Mouse (Mus musculus) megakaryocyte-erythroid progenitor cell, adult 5-6 weeks (primary cell): ENCODE results near the gene Scn5a. TPM values are rescaled to one million over a fixed set of nuclear protein-coding genes. Genes with fewer than 3 reads are reported as not detected.

ENCODE experiments used
- ATAC-seq: replicated peaks from 2 replicates; pipeline ENCODE4 v1.8.0; 2016; ENCODE audit warnings: mild to moderate bottlenecking, inconsistent platforms; ENCODE audit not compliant: severe bottlenecking, poor library complexity, low FRiP score, low TSS enrichment
- total RNA-seq, 2 experiments: library from RNA; stranded (forward) in 1 of 2; stranded (reverse) in 1 of 2; fragments of 200-1000, 215-1000 nt in 1 of 2; fragments of >200 nt in 1 of 2; fragmentation: Nextera tagmentation in 1 of 2; gene quantifications; 2 replicates each; pipeline ENCODE4 v1.2.3; 2014 to 2017

Scn5a gene
- total RNA-seq, 2 experiments from 2014 or later = not detected

DNA sequence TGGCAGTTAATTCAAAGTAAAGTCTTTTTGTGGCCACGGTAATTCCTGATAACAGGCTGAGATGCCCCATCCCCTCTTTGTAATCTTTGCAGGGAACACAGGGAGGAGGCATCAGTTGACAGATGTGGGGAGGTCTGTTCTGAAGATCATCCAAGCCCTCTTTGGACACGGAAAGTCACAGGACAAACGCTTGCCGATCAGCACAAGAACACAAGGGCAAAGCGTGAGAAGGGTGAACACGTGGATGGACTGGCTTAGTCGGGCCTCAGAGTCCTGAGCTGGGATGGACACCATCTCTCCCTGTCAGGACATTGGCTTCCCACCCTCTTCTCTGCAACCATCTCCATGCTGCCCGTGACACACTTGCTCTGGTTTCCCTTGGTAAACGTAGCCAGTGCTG lies 63.4 kb downstream of the Scn5a start:
- ATAC-seq = no peak

- no peak for ATAC-seq
These were observed 63.8 kb downstream of the Scn5a start for GRCm38 (mm10) chr9:119514986-119515385.

GRCm38 (mm10) chr9:119513816-119514215 lies 65.0 kb downstream of the Scn5a start:
- ATAC-seq = no peak

GRCm38 (mm10) chr9:119512993-119513392 lies 65.8 kb downstream of the Scn5a start:
- no peak for ATAC-seq

- ATAC-seq = no peak
These were observed 67.9 kb downstream of the Scn5a start for GRCm38 (mm10) chr9:119510902-119511301.

- no peak for ATAC-seq
These were observed 73.7 kb downstream of the Scn5a start for GRCm38 (mm10) chr9:119504981-119505658.

GRCm38 (mm10) chr9:119503613-119504012 lies 75.2 kb downstream of the Scn5a start:
- no peak for ATAC-seq

GRCm38 (mm10) chr9:119498885-119499284 lies 79.9 kb downstream of the Scn5a start:
- ATAC-seq = no peak

GRCm38 (mm10) chr9:119498247-119498607 lies 80.6 kb downstream of the Scn5a start:
- ATAC-seq = no peak

- ATAC-seq = no peak
These were observed 81.1 kb downstream of the Scn5a start for GRCm38 (mm10) chr9:119497546-119498246.

- no peak for ATAC-seq
These were observed 81.9 kb downstream of the Scn5a start for GRCm38 (mm10) chr9:119496960-119497359.

DNA sequence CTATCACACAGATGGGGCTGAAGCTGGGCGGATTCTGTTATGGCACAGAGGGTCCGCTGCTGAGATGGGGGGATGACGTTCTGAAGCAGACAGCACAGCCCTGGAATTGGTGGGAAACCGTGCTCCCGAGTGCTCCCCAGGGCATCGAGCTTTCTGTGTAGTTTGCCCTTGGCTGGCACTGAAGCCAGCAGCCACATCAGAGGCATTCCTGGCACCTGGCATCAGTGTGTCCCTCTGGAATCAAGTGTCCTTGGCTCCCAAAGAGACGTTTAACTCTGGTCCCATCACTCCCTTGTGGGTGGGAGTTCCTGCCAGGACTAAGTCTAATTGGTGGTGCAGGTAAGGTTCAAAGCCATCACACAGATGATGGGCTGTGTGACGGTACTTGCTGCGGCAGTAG lies 82.5 kb downstream of the Scn5a start:
- ATAC-seq = no peak

GRCm38 (mm10) chr9:119484868-119485267 lies 93.9 kb downstream of the Scn5a start:
- no peak for ATAC-seq

DNA sequence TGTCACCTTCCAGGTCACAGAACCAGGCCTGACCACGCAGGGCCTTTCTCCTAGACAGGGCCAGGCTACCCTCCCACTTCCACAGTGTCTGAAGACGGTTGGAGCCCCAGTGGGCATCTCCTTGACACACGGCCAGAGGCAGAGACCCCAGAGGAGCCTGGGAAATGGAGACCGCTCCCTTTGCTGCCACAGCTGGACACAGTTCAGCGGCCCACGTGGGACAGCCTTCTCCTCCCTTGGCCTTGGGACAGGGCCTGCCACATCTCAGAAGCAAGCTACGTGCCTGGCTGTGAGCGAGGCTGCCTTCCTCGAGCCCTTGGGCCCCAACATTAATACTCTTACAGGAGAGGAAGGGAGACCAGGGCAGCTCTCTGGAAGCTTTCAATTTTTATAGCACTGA lies 94.4 kb downstream of the Scn5a start:
- ATAC-seq = 0 out of 2 replicates have a peak, but pooled peaks have one; percentile 23

DNA sequence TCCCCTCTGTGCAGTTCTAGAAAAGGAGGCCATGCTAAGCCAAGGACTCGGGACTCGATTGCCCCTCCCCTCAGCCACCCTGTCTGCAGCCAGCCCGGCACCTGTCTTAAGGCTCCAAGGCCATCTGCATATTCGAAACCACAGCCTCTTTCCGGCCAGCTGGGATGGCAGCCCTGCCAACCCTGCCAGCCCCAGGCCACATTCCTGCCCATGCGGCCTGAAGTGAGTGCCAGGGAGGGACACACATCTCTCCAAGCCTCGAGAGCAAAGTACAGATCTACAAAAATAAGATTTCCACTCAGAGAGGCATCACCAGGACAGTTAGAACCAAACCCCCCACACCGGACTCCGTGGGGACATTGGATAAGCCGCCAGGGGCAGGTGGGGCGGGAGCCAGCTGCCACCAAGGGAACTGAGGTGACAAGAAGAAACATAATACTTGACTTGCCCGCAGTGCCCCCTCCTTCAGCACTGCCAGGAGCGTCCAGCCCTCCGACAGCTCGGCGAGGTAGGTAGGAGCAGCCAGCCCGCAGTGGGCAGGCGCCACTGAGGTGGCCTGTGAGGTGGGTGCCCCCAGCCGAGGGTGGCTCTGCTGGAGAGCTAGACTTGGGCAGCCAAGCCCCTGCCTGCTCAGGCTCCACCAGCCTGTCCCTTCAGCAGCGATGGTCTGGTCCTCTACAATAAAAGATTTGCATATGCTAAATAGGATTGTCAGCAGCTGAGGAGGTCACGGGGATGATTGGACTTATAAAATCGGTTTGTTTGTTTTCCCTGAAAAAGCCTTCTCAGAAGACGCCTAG lies 95.1 kb downstream of the Scn5a start:
- ATAC-seq = no peak

- no peak for ATAC-seq
These were observed 97.2 kb downstream of the Scn5a start for GRCm38 (mm10) chr9:119481612-119482011.

DNA sequence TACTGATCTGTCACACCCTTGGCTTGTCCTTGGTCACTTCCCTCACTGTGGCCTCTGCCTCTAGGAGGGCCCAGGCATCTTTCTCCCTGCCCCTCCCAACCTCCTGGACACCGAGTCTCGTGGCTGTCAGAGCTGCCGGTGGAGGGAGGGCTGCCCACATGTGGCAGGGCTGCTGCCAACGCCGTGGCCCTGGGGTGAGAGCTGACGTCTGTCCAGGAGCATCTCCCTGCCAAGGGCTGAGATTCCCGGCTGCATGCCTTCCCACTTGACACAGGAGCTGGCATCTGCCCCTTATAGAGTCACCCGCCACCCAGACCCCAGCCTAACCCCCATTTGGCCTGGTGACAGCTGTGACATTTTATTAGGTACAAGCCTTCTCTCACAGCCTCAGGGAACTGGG lies 99.5 kb downstream of the Scn5a start:
- ATAC-seq = no peak

DNA sequence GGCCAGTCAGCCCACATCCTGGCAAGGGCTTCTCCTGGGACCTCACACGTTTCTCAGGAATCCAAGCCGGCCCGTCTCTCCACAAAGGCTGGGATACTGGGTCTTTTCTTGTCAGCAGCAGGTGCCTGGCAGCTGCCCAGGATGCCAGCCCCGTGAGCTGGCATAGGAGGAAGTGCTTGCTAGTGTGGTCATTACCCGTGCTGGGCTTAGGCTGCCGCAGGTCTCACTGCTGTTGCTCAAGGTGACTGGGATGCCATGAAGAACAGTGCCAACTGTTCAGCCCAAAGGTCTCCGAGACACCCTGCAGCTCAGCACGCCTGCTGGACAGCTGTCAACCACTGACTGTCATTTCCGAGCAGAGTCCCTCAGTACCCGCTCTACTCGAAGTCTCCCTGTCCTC lies 100.5 kb downstream of the Scn5a start:
- ATAC-seq = no peak

- ATAC-seq = no peak
These were observed 101.1 kb downstream of the Scn5a start for GRCm38 (mm10) chr9:119477754-119478153.
